Mouse (Mus musculus) erythroblast, embryonic 14.5 days (primary cell): Measurements from ENCODE around the gene Atoh8.

Experiments
- GATA1 ChIP-seq: IDR thresholded peaks from 2 replicates; pipeline ENCODE4 v1.6.1; 2012; ENCODE audit warnings: low read length, inconsistent platforms, mixed read lengths
- TAL1 ChIP-seq: IDR thresholded peaks from 3 replicates; pipeline ENCODE4 v1.6.1; 2012; ENCODE audit warnings: low read length, inconsistent platforms, mixed read lengths

DNA sequence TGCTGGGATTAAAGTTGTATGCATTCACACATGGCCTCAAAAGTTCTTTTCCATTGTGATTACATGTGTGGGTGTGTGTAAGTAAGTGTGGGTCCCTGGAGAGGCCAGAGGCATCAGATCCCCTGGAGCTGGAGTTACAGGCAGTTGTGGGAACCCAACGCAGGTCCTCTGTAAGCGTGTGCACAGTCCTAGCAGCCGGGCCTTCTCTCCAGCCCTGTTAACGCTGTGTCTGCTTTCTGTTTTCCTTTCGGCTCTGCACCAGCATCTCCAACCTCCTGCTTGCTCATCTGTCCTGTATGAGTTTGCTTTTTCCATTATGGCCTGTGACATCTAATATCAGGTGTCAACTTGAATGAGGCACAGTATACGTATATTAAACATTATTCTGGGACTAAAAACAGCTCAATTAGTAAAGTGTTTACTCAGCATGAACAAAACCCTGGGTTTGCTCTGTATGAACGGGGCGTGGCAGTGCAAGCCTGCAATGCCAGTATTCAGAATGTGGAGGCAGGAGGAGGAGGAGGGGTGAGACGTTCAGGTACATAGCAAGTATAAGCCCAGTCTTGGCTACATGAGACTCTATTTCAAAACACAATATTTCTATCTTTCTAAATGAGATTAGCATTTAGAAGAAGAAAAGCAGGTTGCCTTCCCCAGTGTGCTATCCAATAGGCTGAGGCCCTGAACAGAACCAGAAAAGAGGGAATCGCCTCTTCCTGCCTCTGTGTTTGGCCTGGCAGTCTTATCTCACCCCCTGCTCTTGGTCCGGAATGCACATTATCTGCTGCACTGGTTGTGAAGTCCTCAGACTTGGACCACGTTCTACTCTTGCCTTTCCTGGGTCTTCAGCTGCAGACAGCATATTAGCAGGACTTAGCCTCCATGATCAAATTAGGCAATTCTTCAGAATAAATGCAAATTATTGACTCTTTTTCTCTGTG, 55.5 kb downstream of the Atoh8 start:
- TF ChIP-seq GATA1 (no peak), TAL1 (no peak)
